Mouse (Mus musculus) kidney, adult 2 months (tissue): ENCODE data around the gene Cep290.

Source experiments
- CTCF ChIP-seq: fragments of 200-500 bp; conservative IDR thresholded peaks from 2 replicates; pipeline ENCODE4 v1.5.1; 2011; ENCODE audit warnings: low read depth, mild to moderate bottlenecking, control low read depth, low read length, moderate library complexity, mixed read lengths; ENCODE audit not compliant: insufficient read depth, insufficient read length
- POLR2A ChIP-seq: fragments of 200-500 bp; IDR thresholded peaks from one replicate; pipeline ENCODE4 v1.6.1; 2011; ENCODE audit warnings: low read depth, low read length, control low read depth

GRCm38 (mm10) chr10:100475040-100475439, 12.3 kb upstream of the Cep290 start:
- TF ChIP-seq CTCF = no peak
- no peak for TF ChIP-seq POLR2A
